Mouse (Mus musculus) cortical plate, adult 2 months (tissue): ENCODE measurements around the gene St8sia2.

Experiments
- CTCF ChIP-seq: fragments of 200-500 bp; IDR thresholded peaks from 2 replicates; pipeline ENCODE4 v1.5.1; 2011; ENCODE audit warnings: mild to moderate bottlenecking, control low read depth, low read length; ENCODE audit not compliant: insufficient read depth; ENCODE audit errors: extremely low read depth
- POLR2A ChIP-seq: fragments of 200-500 bp; IDR thresholded peaks from 2 replicates; pipeline ENCODE4 v1.6.1; 2011; ENCODE audit warnings: mild to moderate bottlenecking, low read length, control low read depth; ENCODE audit not compliant: insufficient read depth; ENCODE audit errors: extremely low read depth

GRCm38 (mm10) chr7:73935703-73936102, 77.8 kb downstream of the St8sia2 start:
- TF ChIP-seq POLR2A (no peak), CTCF (no peak)
